Mouse (Mus musculus) kidney, embryonic 14.5 days (tissue): ENCODE results near the gene Rbms1. TPM values are rescaled to one million over a fixed set of nuclear protein-coding genes. Genes with fewer than 3 reads are reported as not detected.

Experiments used
- ATAC-seq: fragments of 200-750 bp; cut with Nextera tagmentation; 2 replicates; pipeline ENCODE4 v1.8.0; 2017; ENCODE audit warnings: moderate number of reproducible peaks, mild to moderate bottlenecking, moderate TSS enrichment, moderate library complexity; ENCODE audit not compliant: low FRiP score, low TSS enrichment
- H3K27ac ChIP-seq: fragments of 300-500 bp; sonication (generic); 2 replicates; pipeline ENCODE4 v1.5.1; 2014; ENCODE audit warnings: low read depth, mild to moderate bottlenecking, low read length, moderate library complexity, mixed read lengths
- H3K27me3 ChIP-seq: fragments of 300-500 bp; sonication (generic); 2 replicates; pipeline ENCODE4 v1.6.1; 2014; ENCODE audit warnings: mild to moderate bottlenecking, low read length; ENCODE audit not compliant: control insufficient read depth, insufficient read depth
- H3K36me3 ChIP-seq: fragments of 300-500 bp; sonication (generic); 2 replicates; pipeline ENCODE4 v1.6.1; 2014; ENCODE audit warnings: low read length, mixed read lengths; ENCODE audit not compliant: control insufficient read depth, insufficient read depth
- H3K4me1 ChIP-seq: fragments of 300-500 bp; sonication (generic); 2 replicates; pipeline ENCODE4 v1.6.1; 2014; ENCODE audit warnings: low read length, mixed read lengths; ENCODE audit not compliant: control insufficient read depth, insufficient read depth
- H3K4me2 ChIP-seq: fragments of 300-500 bp; sonication (generic); replicated peaks from 2 replicates; pipeline ENCODE4 v1.6.1; 2014; ENCODE audit warnings: low read depth, mild to moderate bottlenecking, low read length
- H3K4me3 ChIP-seq: fragments of 300-500 bp; sonication (generic); 2 replicates; pipeline ENCODE4 v1.5.1; 2014; ENCODE audit warnings: mild to moderate bottlenecking, low read length
- H3K9ac ChIP-seq: fragments of 300-500 bp; sonication (generic); 2 replicates; pipeline ENCODE4 v1.6.1; 2014; ENCODE audit warnings: low read depth, mild to moderate bottlenecking, low read length, moderate library complexity
- H3K9me3 ChIP-seq: fragments of 300-500 bp; sonication (generic); 2 replicates; pipeline ENCODE4 v1.6.1; 2016; ENCODE audit warnings: low read length; ENCODE audit not compliant: control insufficient read depth
- WGBS: fragments of 180-500 bp; shearing (Covaris S2); extraction: QIAGEN DNeasy Blood & Tissue Kit; methylation state at CpG from one replicate; pipeline ENCODE4 v1.1.7; 2014; 5-methylcytosine and 5-hydroxymethylcytosine counted together
- polyA plus RNA-seq: library from polyadenylated mRNA; unstranded; fragments of >200 nt; fragmentation: Nextera tagmentation; extraction: Ambion mirVana; gene quantifications from 2 replicates; pipeline ENCODE4 v1.2.1, GENCODE M21; 2014

The Rbms1 gene
- polyA plus RNA-seq, 1 experiment from 2014 or later, result 115 TPM

GRCm38 (mm10) chr2:60908551-60908950, 54.4 kb downstream of the Rbms1 start:
- Histone ChIP-seq H3K9ac (no peak overlapping the region), H3K9me3 (no peaks in the 10 kb centered on the region), H3K4me1 (peaks cover 20% of the 10 kb centered on the region; the same call in 1 of the 2 replicates), H3K4me2 (no peak overlapping the region), H3K4me3 (no peak overlapping the region), H3K27me3 (no peaks in the 10 kb centered on the region), H3K36me3 (no peaks in the 10 kb centered on the region), H3K27ac (no peak overlapping the region)
- no peak for ATAC-seq
- WGBS, result 82% methylated on average over 4 of the region's 4 CpGs

GRCm38 (mm10) chr2:60908116-60908515, 54.9 kb downstream of the Rbms1 start:
- peaks cover 18% of the 10 kb centered on the region; the same call in 1 of the 2 replicates for H3K4me1 ChIP-seq
- WGBS, result 85% methylated on average over 12 of the region's 12 CpGs
- H3K9ac ChIP-seq, result no peak overlapping the region
- no peak overlapping the region for H3K27ac ChIP-seq
- no peaks in the 10 kb centered on the region for H3K9me3 ChIP-seq
- H3K27me3 ChIP-seq, result no peaks in the 10 kb centered on the region
- ATAC-seq, result no peak
- H3K36me3 ChIP-seq, result no peaks in the 10 kb centered on the region
- H3K4me2 ChIP-seq, result no peak overlapping the region
- no peak overlapping the region for H3K4me3 ChIP-seq

- no peak overlapping the region for H3K9ac ChIP-seq
- no peak overlapping the region for H3K4me2 ChIP-seq
- H3K9me3 ChIP-seq, result no peaks in the 10 kb centered on the region
- peak overlapping the region; percentile 20; the same call in 1 of the 2 replicates for H3K27ac ChIP-seq
- no peaks in the 10 kb centered on the region for H3K36me3 ChIP-seq
- ATAC-seq, result no peak
- 20% methylated on average over 3 of the region's 3 CpGs for WGBS
- no peak overlapping the region for H3K4me3 ChIP-seq
- no peaks in the 10 kb centered on the region for H3K27me3 ChIP-seq
- no peaks in the 10 kb centered on the region for H3K4me1 ChIP-seq
Observed at GRCm38 (mm10) chr2:60905283-60905682, 57.7 kb downstream of the Rbms1 start.

GRCm38 (mm10) chr2:60904141-60904540, 58.9 kb downstream of the Rbms1 start:
- no peaks in the 10 kb centered on the region for H3K36me3 ChIP-seq
- ATAC-seq, result no peak
- no peaks in the 10 kb centered on the region for H3K27me3 ChIP-seq
- no peak overlapping the region for H3K4me3 ChIP-seq
- no peak overlapping the region for H3K27ac ChIP-seq
- 83% methylated on average over 5 of the region's 5 CpGs for WGBS
- no peaks in the 10 kb centered on the region for H3K9me3 ChIP-seq
- H3K4me1 ChIP-seq, result no peaks in the 10 kb centered on the region
- no peak overlapping the region for H3K4me2 ChIP-seq
- no peak overlapping the region for H3K9ac ChIP-seq

GRCm38 (mm10) chr2:60903535-60903934, 59.5 kb downstream of the Rbms1 start:
- Histone ChIP-seq H3K9me3 (no peaks in the 10 kb centered on the region), H3K27me3 (no peaks in the 10 kb centered on the region), H3K4me3 (no peak overlapping the region), H3K27ac (no peak overlapping the region; the same call in 1 of the 2 replicates), H3K4me1 (no peaks in the 10 kb centered on the region), H3K9ac (no peak overlapping the region), H3K36me3 (no peaks in the 10 kb centered on the region), H3K4me2 (no peak overlapping the region)
- ATAC-seq, result no peak
- WGBS, result 67% methylated on average over 7 of the region's 7 CpGs

- Histone ChIP-seq H3K27ac (peak overlapping the region; percentile 10; the same call in 1 of the 2 replicates), H3K36me3 (no peaks in the 10 kb centered on the region), H3K9me3 (no peaks in the 10 kb centered on the region), H3K4me2 (no peak overlapping the region), H3K4me3 (no peak overlapping the region), H3K27me3 (no peaks in the 10 kb centered on the region), H3K9ac (no peak overlapping the region), H3K4me1 (no peaks in the 10 kb centered on the region)
- no peak for ATAC-seq
- WGBS, result 62% methylated on average over 6 of the region's 6 CpGs
Observed at GRCm38 (mm10) chr2:60902446-60903137, 60.4 kb downstream of the Rbms1 start.

- H3K4me1 ChIP-seq, result no peaks in the 10 kb centered on the region
- H3K9ac ChIP-seq, result no peak overlapping the region
- no peak overlapping the region for H3K4me3 ChIP-seq
- H3K4me2 ChIP-seq, result no peak overlapping the region
- no peaks in the 10 kb centered on the region for H3K36me3 ChIP-seq
- no peak for ATAC-seq
- no peaks in the 10 kb centered on the region for H3K27me3 ChIP-seq
- H3K27ac ChIP-seq, result peak overlapping the region; percentile 19; the same call in 1 of the 2 replicates
- no peaks in the 10 kb centered on the region for H3K9me3 ChIP-seq
- WGBS, result 60% methylated on average over 15 of the region's 15 CpGs
Observed at GRCm38 (mm10) chr2:60901511-60901951, 61.5 kb downstream of the Rbms1 start.

GRCm38 (mm10) chr2:60901013-60901412, 62.0 kb downstream of the Rbms1 start:
- ATAC-seq, result no peak
- no peak overlapping the region for H3K27ac ChIP-seq
- WGBS, result 83% methylated on average over 6 of the region's 6 CpGs

GRCm38 (mm10) chr2:60893042-60893441, 70.0 kb downstream of the Rbms1 start:
- peak; percentile 89 for ATAC-seq
- no peaks in the 10 kb centered on the region for H3K36me3 ChIP-seq
- H3K27me3 ChIP-seq, result no peaks in the 10 kb centered on the region
- H3K4me2 ChIP-seq, result no peak overlapping the region
- WGBS, result 13% methylated on average over 1 of the region's 1 CpGs
- H3K27ac ChIP-seq, result peak overlapping the region; percentile 0; the same call in 1 of the 2 replicates
- no peak overlapping the region for H3K4me3 ChIP-seq
- 0 out of 2 replicates have a peak, but pooled peaks cover 5% of the 10 kb centered on the region for H3K4me1 ChIP-seq
- H3K9ac ChIP-seq, result no peak overlapping the region
- no peaks in the 10 kb centered on the region for H3K9me3 ChIP-seq

More at GRCm38 (mm10) chr2:60901013-60901412, 62.0 kb downstream of the Rbms1 start:
- no peak overlapping the region for H3K9ac ChIP-seq
- no peaks in the 10 kb centered on the region for H3K9me3 ChIP-seq
- H3K4me3 ChIP-seq, result no peak overlapping the region
- no peak overlapping the region for H3K4me2 ChIP-seq
- H3K36me3 ChIP-seq, result no peaks in the 10 kb centered on the region
- H3K4me1 ChIP-seq, result no peaks in the 10 kb centered on the region
- H3K27me3 ChIP-seq, result no peaks in the 10 kb centered on the region
